In the genomic region with DNA sequence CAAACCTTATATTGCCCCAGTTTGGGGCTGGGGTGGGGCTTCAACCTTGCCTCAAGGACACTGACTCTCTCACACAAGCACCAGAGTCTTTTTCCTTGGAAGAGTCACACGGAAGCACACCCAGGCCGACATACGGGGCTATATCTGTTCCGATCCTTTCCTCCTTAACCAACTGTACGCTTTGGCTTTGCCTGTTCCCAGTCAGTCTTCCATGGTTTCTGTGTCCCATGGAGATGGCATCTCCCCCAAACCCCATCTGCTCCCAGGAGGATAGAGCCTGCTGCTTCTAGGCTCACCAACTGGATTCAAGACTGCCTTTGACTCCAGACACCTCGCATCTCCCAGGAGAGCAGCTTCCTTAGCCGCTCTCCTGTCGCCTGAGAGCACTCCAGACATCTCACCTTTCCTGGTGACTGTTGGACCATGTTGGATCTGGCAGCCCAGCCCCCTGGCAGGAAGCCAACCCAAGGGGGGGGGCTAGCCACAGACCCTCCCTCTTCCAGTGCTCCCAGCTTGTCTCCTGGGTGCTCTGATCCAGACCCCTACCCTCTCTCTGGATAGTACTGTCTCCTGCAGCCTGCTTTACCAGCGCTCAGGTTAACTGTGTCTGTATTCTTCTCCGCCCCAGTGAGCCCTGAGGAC, we compare ENCODE assay signal across 12 mouse cellular contexts. TPM values are rescaled to one million over a fixed set of nuclear protein-coding genes. Genes with fewer than 3 reads are reported as not detected.
A peak's percentile ranks its signal among the peaks of the same experiment; 100 is the strongest.
DNase-seq lines count a peak whose midpoint lies in the region; ATAC-seq and TF ChIP-seq lines count a peak whose summit lies in the region.
"Had no signal": no experiment of that assay in that cellular context is flagged by ENCODE, and none has a peak within 500 bp of the region (broad histone marks: within the 10 kb centered on the region; RNA-seq: fewer than 3 reads in every experiment).

No protein-coding gene starts in this region.

- no peak for TF ChIP-seq CTCF in E14TG2a.4 (conservative IDR thresholded peaks at IDR 0.05; ENCODE audit: low read length)

- whole genome bisulfite sequencing in heart, embryonic 11.5 days (ENCODE audit: insufficient replicate concordance), result 42% methylated on average over 10 of the region's 10 CpGs
- WGBS in embryonic facial prominence, embryonic 14.5 days, result 48% methylated on average over 10 of the region's 10 CpGs
- WGBS in limb, embryonic 10.5 days, result 50% methylated on average over 10 of the region's 10 CpGs

- peaks cover 46% of the 10 kb centered on the region for H3K27me3 ChIP-seq in heart, embryonic 11.5 days (ENCODE audit: control insufficient read depth, insufficient read depth, low read length)
- H3K27me3 ChIP-seq in E14TG2a.4 (ENCODE audit: insufficient read depth, low read length), result peaks cover 80% of the 10 kb centered on the region
- peaks cover 51% of the 10 kb centered on the region for H3K27me3 ChIP-seq in embryonic facial prominence, embryonic 14.5 days (replicated peaks; ENCODE audit: control insufficient read depth, insufficient read depth, low read length)
- peaks cover 89% of the 10 kb centered on the region for H3K27me3 ChIP-seq in limb, embryonic 10.5 days (ENCODE audit: low read depth, poor library complexity, severe bottlenecking)

- ATAC-seq in heart, embryonic 11.5 days (replicated peaks; ENCODE audit: insufficient number of reproducible peaks, low FRiP score, low TSS enrichment), result no peak
- ATAC-seq in embryonic facial prominence, embryonic 14.5 days (ENCODE audit: low read depth), result no peak
- ATAC-seq in megakaryocyte-erythroid progenitor cell, adult 5-6 weeks (replicated peaks; ENCODE audit: low FRiP score, low TSS enrichment, poor library complexity, severe bottlenecking), result no peak

- H3K36me3 ChIP-seq in heart, embryonic 11.5 days (ENCODE audit: control insufficient read depth, insufficient read depth, low read length), result no peaks in the 10 kb centered on the region
- no peaks in the 10 kb centered on the region for H3K36me3 ChIP-seq in E14TG2a.4 (ENCODE audit: insufficient read depth, low read length)
- H3K36me3 ChIP-seq in embryonic facial prominence, embryonic 14.5 days (ENCODE audit: control insufficient read depth, insufficient read depth, low read length), result no peaks in the 10 kb centered on the region
- H3K36me3 ChIP-seq in limb, embryonic 10.5 days, result no peaks in the 10 kb centered on the region

- DNase-seq in heart, postnatal 4 days, result no peak
- DNase-seq in embryonic facial prominence, embryonic 14.5 days (ENCODE audit: low spot score), result no peak
- no peak for DNase-seq in limb, embryonic 10.5 days (ENCODE audit: low spot score)
- no peak for DNase-seq in thymus, postnatal 14 days
- DNase-seq in left cerebral cortex, postnatal 14 days (ENCODE audit: low spot score in 2 of 2), result no peak

- H3K9me3 ChIP-seq in heart, embryonic 11.5 days (replicated peaks; ENCODE audit: control insufficient read depth, low read length), result no peaks in the 10 kb centered on the region
- no peaks in the 10 kb centered on the region for H3K9me3 ChIP-seq in E14TG2a.4 (ENCODE audit: low read length)
- no peaks in the 10 kb centered on the region for H3K9me3 ChIP-seq in embryonic facial prominence, embryonic 14.5 days (ENCODE audit: control insufficient read depth, low read length)
- no peaks in the 10 kb centered on the region for H3K9me3 ChIP-seq in limb, embryonic 10.5 days (replicated peaks)

- H3K4me1 ChIP-seq in heart, embryonic 11.5 days (ENCODE audit: control insufficient read depth, insufficient read depth, low read length), result no peaks in the 10 kb centered on the region
- H3K4me1 ChIP-seq in E14TG2a.4 (replicated peaks; ENCODE audit: low read depth, low read length), result peaks cover 30% of the 10 kb centered on the region
- no peaks in the 10 kb centered on the region for H3K4me1 ChIP-seq in embryonic facial prominence, embryonic 14.5 days (ENCODE audit: control insufficient read depth, insufficient read depth, low read length)
- H3K4me1 ChIP-seq in limb, embryonic 10.5 days, result peaks cover 18% of the 10 kb centered on the region

- H3K4me3 ChIP-seq in heart, embryonic 11.5 days (ENCODE audit: low read depth, low read length), result no peak overlapping the region
- H3K4me3 ChIP-seq in E14TG2a.4 (replicated peaks; ENCODE audit: low read length), result peak overlapping the region; percentile 85
- 0 out of 2 replicates have a peak overlapping the region, but pooled peaks have one; percentile 62 for H3K4me3 ChIP-seq in embryonic facial prominence, embryonic 14.5 days (ENCODE audit: low read depth, low read length)
- peak overlapping the region; percentile 71 for H3K4me3 ChIP-seq in limb, embryonic 10.5 days
- H3K4me3 ChIP-seq: myocyte had no signal

- peak overlapping the region; percentile 95; the same call in 1 of the 2 replicates for H3K4me2 ChIP-seq in heart, embryonic 11.5 days
- peak overlapping the region; percentile 97 for H3K4me2 ChIP-seq in embryonic facial prominence, embryonic 14.5 days (ENCODE audit: low read depth, low read length)

- intact Hi-C loops in left cerebral cortex, postnatal 14 days (cut with DNase I), result no loop called here

- no peak overlapping the region for H3K9ac ChIP-seq in heart, embryonic 11.5 days (ENCODE audit: low read depth, low read length)
- no peak overlapping the region for H3K9ac ChIP-seq in embryonic facial prominence, embryonic 14.5 days (ENCODE audit: low read depth, low read length)

- no peak overlapping the region for H3K27ac ChIP-seq in heart, embryonic 11.5 days (ENCODE audit: low read depth, low read length)
- no peak overlapping the region for H3K27ac ChIP-seq in embryonic facial prominence, embryonic 14.5 days (replicated peaks; ENCODE audit: low read depth, low read length)
- no peak overlapping the region for H3K27ac ChIP-seq in limb, embryonic 10.5 days

RNA-seq across cellular contexts. Expression of a gene that starts 38.2 kb away (rescaled TPM):
- 0.17 and 0.39 TPM in 2 replicates for polyA plus RNA-seq in heart, embryonic 11.5 days (2014; fragmentation: Nextera tagmentation; extraction: Ambion mirVana)
- under 1 TPM in 1 of 2 experiments, not detected in 1; 0.16 TPM for total RNA-seq in heart, postnatal 4 days (2021)
- polyA plus RNA-seq in embryonic facial prominence, embryonic 14.5 days (2014; fragmentation: Nextera tagmentation; extraction: Ambion mirVana), result 0.18 and 0.39 TPM in 2 replicates
- 5.3 and 9.5 TPM in 2 replicates for polyA plus RNA-seq in limb, embryonic 10.5 days (2016; fragmentation: Nextera tagmentation; extraction: Ambion mirVana)
- total RNA-seq in left cerebral cortex, postnatal 14 days (2021), result under 1 TPM in 1 of 2 experiments, not detected in 1; 0.74 TPM
- total RNA-seq in megakaryocyte-erythroid progenitor cell, adult 5-6 weeks (2014; fragmentation: Nextera tagmentation), result not detected in 2 replicates
- total RNA-seq in megakaryocyte-erythroid progenitor cell, adult 5-6 weeks (2017), result 1.6 and 4.5 TPM in 2 replicates
- total RNA-seq: adrenal gland, adult 18-20 months; heart, postnatal 14 days had no signal
- polyA plus RNA-seq: myocyte; testis, adult 2 months had no signal

RNA-seq across cellular contexts. Expression of a gene that starts 45.3 kb away (rescaled TPM):
- polyA plus RNA-seq in heart, embryonic 11.5 days (2014; fragmentation: Nextera tagmentation; extraction: Ambion mirVana), result 0.26 and 0.52 TPM in 2 replicates
- total RNA-seq in heart, postnatal 4 days (2021), result 1 to 10 TPM; 5.1 to 6.0 TPM
- 0.08 and 0.31 TPM in 2 replicates for polyA plus RNA-seq in embryonic facial prominence, embryonic 14.5 days (2014; fragmentation: Nextera tagmentation; extraction: Ambion mirVana)
- polyA plus RNA-seq in limb, embryonic 10.5 days (2016; fragmentation: Nextera tagmentation; extraction: Ambion mirVana), result not detected in 2 replicates
- total RNA-seq in left cerebral cortex, postnatal 14 days (2021), result 1 to 10 TPM; 1.5 to 2.1 TPM
- not detected in 2 replicates for total RNA-seq in megakaryocyte-erythroid progenitor cell, adult 5-6 weeks (2014; fragmentation: Nextera tagmentation)
- not detected in 2 replicates for total RNA-seq in megakaryocyte-erythroid progenitor cell, adult 5-6 weeks (2017)
- total RNA-seq: adrenal gland, adult 18-20 months had no signal
